Mouse (Mus musculus) spleen, adult 12 weeks (tissue): Measurements from ENCODE around the gene B4galt4.
"Not testable (repeated sequence)": the region's sequence is repeated elsewhere in the genome, so short reads cannot be mapped to it uniquely, and the experiment has no call there.

Source experiments
- DNase-seq: peaks from one replicate; pipeline ENCODE4 v3.0.0; 2022; ENCODE audit warnings: low spot score

B4galt4 gene

DNA sequence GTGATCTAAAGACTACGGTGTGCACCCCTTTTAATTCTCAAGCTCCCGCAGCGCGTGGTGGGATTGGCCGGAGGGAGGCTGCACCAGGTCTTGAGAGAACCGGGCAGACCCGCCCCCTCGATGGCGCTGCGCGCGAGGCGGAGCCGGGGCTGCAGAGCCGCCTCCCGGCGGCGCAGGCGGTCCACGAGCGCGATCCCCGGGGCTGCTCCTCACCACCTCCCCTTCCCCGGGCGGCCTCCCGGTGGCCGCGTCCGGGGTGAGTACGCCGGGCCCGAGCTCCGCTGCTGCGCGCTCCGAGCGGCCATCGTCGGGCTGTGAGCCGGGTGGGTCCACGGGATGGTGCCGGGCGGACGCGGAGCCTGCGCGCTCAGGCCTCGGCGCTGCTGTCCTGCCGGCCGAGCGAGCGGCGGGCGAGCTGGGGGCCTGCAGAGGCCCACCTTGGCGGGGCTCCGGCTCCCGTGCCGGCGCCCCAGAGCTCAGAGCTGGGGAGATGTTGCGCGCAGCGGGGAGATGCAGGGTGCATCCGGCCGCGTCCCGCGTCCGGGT is at the start of gene B4galt4:
Gene B4galt4 (plus strand): TSS at position 152 of the 546 bp plus-strand sequence.
- DNase-seq, result no peak

DNA sequence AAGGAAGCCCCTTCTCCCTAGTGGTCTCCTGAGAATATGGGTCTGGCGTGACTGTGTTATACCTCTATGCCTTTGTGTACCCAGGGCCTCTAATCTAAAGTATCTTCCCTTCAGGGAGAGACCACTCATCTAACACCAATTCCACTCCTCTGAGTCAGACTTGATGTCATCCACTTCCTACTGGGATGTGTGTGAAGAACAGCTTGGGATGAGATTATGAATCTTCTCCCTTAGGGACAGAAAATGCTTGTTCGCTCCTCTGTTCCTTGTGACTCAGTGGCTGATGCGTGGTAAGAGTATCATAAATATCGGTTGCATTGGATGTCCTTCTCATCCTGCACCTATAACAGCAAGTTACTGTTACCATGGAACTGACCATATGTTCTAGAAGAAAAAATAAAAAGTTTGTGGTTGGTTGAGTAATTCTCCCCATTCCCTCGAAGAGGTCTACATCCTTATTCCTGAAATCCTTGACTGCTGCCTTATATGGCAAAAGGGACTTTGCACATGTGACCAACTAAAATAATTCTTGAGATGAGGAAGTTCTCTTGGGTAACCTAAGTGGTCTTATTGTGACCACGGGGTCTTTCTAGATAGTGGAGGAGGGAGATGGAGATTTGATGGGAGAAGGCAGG is 47.0 kb upstream of the B4galt4 start:
- no peak for DNase-seq

DNA sequence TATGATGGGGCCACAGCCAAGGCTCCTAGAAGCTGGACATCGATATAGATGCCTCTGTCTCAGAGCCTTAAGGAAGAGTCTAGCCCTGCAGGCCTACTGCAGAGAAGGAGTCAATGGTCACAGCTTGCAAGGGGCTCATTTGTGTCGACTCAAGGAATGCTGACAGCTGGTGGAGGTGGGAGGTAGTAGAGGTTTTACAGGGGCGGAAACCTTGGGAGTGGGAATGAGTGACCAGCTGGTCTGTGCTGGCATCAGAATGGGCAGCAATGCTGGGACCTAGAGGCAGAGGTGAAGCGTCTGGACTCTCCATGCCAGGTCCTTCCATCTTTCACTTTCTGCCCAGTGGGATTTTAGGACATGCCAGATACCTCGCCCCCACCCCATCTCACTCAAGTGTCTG is 46.5 kb upstream of the B4galt4 start:
- DNase-seq, result no peak

DNA sequence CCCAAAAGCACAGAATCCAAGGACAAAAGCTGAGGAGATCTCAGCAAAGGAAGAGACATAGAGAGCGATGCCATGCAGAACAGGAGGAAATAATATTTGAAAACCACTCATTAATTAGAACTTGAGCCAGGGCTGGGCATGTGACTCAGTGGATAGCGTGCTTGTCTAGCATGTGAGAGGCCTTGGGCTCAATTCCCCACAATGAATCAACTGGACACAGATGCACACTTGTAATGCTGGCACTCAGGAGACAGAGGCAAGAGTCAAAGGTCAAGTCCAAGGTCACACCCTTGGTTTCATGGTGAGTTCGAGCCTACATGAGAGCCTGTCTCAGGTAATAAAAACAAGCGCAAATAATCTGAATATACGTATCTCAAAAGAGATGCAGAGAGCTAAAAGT is 44.5 kb upstream of the B4galt4 start:
- no peak for DNase-seq

DNA sequence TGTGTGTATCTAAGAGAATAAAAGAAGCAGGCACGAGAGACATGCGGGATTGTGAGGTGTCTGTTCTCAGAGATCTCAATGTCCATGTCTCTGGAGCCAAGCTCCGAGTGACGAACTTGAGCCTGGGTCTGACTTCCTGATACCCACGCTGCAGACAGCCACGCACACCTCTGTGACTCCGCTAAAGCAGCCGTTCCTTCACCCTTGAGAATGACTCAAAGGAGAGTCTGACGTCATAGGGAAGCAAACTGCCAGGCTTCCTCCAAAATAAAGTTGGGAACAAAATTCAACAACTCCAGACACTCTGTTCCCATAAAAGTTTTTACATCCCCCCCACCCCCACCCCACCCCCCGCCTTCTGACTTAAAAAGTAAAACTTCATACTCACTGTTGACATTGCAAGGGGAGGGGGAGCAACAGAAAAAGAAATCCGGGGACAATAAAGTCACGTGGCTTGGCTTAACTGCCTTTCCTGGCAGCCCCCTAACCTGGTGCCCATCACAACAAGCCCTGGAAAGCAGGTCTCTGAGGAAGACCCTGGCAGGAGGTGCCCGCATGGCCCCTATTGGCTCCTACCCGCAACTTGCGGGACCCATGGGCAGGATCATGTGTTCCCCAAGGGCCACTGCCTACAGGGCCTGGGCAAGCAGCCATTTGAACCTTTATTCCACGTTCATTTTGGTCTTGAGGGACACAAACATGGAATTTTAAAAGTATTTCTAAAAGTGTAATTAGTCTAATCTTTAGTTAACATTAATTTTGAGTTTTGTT is 41.5 kb upstream of the B4galt4 start:
- no peak for DNase-seq

DNA sequence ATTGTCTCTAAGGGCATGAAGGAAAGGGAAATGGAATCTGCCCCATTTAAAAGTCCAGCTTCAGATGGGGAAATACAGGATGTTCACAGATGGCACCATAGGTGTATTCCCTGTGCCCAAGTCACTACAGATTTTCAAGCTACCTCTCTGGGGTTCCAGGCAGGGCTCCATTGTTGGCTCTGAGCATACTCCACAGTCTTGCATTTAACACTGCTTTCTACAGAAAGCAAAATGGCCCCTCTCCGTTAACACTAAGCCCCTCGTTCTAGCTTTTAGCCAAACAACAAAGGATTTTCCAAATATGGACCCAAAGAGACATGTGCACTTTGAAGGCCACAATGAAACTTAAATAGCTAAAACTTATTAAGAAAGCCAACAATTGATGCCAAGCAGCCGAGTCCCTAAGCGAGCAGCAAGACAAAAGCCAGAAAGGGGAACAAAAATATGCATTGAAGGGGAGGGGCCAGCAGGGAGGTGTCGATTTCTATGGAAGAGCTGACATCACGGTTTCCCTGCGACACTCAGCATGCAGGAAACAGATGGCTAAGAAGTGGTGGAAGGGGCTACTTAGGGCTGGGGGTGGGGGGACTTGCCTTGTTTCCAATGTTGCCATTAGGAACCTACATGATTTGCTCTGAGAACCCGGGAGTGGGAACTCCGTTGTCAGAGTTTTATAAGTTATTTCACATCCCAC is 40.4 kb upstream of the B4galt4 start:
- DNase-seq, result no peak

- no peak for DNase-seq
These were observed 39.7 kb upstream of the B4galt4 start for GRCm38 (mm10) chr16:38702316-38702715.

- no peak for DNase-seq
These were observed 38.6 kb upstream of the B4galt4 start for GRCm38 (mm10) chr16:38703501-38703900.

DNA sequence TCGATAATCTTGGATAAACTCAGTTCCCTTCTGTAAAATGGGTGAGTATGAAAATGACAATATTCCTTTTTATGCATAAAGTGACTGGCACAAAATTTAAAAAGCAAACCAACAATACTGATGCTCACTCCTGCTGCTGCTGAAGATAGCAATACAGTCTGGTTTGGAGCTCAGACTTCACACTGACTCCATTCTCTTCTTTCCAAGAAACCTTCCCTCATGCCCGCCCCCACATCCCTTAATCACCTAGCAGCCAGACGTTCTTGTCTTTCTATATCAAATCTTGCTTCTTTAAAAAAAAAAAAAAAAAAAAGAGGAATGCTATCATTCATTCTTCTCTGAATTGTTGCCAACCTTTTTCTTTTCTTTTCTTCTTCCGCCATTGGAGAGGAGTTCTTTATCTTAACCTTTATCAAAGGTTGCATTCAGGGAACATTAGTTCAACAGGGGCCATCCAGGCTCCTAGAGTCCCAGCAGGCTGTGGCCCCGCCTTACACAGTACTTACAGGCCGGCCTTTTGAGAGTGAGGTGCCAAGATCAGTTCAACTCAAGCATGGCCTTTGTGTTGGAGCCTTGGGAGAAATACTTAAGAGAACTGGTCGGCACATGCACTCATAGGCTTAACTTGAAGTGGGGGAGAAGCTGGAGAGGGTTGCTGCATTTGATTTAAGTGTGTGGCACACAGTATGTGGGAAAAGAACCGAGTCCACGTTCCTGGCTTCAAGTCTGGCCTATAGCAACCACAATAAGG is 36.4 kb upstream of the B4galt4 start:
- DNase-seq, result no peak

DNA sequence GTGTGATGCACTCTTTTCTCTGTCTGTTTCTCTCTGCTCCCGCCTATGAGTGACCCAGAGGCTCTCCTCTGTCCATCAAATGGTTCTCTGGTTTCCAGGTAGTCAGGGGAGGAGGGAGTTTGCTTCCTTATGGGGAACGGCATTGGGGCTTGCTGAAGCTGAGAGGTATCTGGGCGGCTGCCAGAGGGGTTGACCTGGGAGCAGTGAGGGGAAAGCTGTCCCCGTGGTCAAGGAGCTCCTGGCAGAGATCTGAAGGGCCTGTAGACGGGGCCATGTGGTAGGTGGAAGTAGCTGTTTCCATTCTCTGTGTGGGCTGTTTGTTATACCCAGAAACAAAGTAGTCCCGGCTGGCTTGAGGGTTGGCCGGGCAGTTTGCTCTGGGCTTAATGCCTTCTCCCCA is 35.3 kb upstream of the B4galt4 start:
- no peak for DNase-seq

GRCm38 (mm10) chr16:38708962-38709520 is 33.0 kb upstream of the B4galt4 start:
- DNase-seq, result no peak

DNA sequence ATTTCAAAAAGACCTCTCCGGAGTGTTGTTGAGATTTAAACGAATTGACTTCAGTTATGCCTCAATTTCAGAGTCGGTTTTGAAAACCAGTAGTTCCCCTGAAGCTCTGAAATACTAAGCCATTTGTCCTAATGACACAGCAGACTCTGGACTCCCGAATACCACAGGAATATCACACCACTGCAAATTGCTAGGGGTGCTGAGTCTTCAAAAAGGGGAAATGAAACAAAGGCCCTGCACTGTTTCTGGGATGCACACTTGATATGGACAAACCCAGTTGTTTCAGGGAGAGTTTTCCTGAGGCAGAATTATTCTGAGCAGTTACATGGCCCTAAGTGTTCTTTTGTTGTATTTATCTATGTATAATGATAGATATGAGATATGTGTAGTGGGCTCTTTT is 30.8 kb upstream of the B4galt4 start:
- DNase-seq, result no peak

DNA sequence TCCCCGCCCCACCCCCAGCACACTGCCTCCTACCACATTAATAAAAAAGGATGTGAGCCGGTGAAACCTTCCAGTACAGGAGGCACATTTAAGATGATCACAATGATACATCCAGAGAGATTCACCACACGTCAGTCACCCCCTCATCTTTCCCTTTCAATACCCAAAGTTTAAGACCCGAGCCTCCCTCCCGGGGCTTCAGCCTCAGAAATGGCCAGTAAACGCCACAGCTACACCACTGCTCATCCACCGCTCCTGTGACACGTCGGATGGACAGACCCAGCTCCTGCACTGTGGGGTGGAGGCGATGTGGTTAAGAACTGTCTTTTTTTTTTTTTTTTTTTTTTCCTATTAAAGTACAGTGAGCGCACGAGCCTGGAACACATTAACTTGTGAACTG is 30.0 kb upstream of the B4galt4 start:
- no peak for DNase-seq

DNA sequence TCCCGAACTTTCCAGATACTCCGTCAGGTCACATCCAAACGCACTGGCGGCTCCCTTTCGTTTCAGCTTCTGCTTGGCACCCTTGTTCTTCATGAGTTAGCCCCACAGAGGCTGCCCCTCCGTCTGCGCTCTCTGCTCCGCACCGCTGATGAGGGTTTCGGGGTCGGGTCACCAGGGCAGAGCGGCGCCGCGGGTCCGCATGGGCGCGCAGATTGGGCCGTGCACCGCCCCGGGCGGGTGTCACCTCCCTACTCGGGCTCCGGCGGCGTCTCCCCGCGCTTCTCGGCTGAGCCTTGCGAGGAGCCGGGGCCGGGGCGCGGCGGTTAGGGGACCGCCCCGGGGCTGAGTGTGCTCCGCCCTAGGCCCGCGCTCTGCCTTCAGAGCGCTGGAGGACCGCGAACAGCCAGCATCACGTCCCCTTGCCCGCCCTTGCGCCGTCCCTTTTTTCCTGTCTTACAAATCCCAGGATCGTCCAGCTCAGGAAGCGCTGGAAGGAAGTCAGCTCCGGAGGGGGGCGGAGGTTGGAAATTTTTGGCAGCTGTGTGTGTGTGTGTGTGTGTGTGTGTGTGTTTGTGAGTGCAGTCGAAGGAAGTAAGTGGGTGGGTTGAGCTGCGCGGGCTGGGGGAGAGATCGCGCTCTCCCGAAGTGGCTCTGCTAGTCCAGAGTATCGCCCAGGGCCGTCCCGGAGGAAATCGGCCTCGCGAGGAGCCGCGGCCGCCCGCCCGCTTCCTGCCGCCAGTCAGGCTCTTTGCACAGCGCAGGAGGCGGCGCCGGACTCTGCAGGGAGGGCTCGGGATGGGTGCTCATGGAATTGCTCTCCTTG is 29.3 kb upstream of the B4galt4 start, which contains the start of gene Arhgap31:
Gene Arhgap31 (minus strand): TSS at position 694 of the 823 bp plus-strand sequence.
- peak; percentile 5 for DNase-seq

- no peak for DNase-seq
These were observed 28.4 kb upstream of the B4galt4 start for GRCm38 (mm10) chr16:38713404-38714258.

DNA sequence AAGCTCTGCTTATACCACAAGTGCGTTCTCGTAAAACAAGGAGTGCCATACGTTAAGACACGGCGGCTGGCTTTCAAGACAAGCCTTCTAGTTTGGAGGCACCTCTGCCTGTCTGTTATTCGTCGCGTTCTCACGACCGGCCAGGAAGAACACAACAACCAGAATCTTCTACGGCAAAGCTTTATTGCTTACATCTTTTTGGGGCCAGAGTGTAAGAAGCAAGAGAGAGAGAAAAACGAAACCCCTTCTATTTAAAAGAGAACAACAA is 27.9 kb upstream of the B4galt4 start:
- DNase-seq, result not testable (repeated sequence)

DNA sequence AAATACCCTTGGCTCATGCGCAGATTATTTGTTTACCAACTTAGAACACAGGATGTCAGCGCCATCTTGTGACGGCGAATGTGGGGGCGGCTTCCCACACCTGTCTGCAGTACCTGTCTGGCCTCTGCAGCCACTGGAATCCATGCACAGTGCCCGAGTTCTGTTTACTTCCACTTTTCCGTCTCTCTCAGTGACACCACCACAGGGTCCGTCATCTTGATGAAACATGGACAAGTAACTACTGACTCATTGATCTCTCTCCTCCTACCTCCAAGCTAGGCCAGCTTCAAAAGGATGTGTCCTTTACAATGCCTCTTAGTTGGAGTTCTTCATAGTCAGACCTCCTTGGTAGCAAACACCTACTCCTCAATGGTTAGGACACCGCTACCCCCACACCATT is 20.7 kb upstream of the B4galt4 start:
- no peak for DNase-seq

DNA sequence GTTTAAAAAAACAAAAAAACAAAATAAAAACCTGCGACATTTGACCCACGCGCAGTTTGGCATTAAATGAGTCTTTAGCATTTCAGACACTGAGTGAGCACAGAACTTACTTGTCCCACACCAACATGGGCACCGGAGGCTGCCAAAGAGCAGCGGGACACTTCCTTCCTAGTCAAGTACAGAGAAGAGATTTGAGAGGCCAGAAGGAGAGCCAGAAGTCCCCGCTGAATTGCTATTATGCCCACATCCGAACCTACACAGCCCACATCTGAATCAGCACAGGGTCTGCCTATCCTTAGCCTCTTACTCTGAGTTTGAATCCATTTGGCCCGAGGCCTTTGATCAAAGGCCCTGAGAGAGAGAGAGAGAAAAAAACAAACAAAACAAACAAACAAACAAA is 17.8 kb upstream of the B4galt4 start:
- no peak for DNase-seq

GRCm38 (mm10) chr16:38724974-38725373 is 17.1 kb upstream of the B4galt4 start:
- DNase-seq, result no peak

GRCm38 (mm10) chr16:38728576-38729132 is 13.4 kb upstream of the B4galt4 start:
- DNase-seq, result no peak
